Mouse (Mus musculus): ENCODE results near the gene Ifi27. TPM values are rescaled to one million over a fixed set of nuclear protein-coding genes. Genes with fewer than 3 reads are reported as not detected.
A peak's percentile ranks its signal among the peaks of the same experiment; 100 is the strongest.

The Ifi27 gene
- polyA plus RNA-seq, 1 experiment, result not detected

DNA sequence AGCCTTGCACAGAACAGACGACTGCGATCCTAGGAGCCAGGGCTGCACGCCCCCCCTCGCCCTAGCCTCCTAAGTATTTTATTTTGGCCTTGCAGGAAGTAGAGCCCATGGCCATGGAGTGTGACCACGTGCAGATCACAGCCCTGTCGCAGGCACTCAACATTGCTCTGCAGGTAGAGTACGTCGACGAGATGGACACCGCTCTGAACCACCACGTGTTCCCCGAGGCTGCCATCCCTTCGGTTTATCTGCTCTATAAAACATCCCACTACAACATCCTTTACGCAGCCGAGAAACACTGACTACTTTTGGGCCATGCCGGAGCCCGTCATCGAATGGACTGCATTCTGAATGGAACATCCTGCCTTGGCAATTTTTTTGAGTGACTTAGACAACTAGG lies 29.9 kb upstream of the Ifi27 start:
- no peak for TF ChIP-seq POLR2A (IDR thresholded peaks at IDR 0.05; ENCODE audit: insufficient read depth, low read depth, low read length)
- no peak for TF ChIP-seq CTCF (IDR thresholded peaks at IDR 0.05; ENCODE audit: insufficient read depth, low read depth, low read length)
- no peak overlapping the region for H3K27ac ChIP-seq (ENCODE audit: insufficient read depth, low read depth, low read length)
- H3K4me1 ChIP-seq (ENCODE audit: control insufficient read depth, insufficient read depth, low read length), result no peaks in the 10 kb centered on the region
- 87% methylated on average over 18 of the region's 18 CpGs for WGBS
- H3K4me3 ChIP-seq (ENCODE audit: insufficient read depth, low read depth, low read length), result no peak overlapping the region

DNA sequence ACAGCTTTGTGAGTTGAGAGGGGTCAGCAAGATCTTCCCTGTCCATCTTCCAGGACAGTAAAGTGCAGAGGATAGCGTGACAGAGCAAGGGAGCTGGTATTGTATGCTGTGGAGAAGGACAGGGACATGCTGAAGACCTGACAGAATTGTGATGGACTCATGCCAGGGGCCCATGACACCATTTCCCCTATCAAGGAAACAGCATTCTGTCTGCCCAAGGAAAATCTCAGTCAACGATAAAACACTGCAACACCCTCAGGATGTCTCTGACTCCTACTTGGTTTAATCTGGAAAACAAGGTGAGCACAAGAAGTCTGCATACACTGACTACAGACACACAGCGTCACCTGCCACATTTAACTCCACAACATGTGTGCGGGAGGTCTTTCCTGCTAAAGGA lies 26.3 kb upstream of the Ifi27 start, which contains the start of gene 9330161L09Rik:
TSS of gene 9330161L09Rik (minus strand) at position 101 of the 400 bp plus-strand sequence.
- H3K27ac ChIP-seq (ENCODE audit: insufficient read depth, low read depth, low read length), result no peak within 1 kb of the TSS
- 93% methylated on average over 4 of the region's 4 CpGs for WGBS

DNA sequence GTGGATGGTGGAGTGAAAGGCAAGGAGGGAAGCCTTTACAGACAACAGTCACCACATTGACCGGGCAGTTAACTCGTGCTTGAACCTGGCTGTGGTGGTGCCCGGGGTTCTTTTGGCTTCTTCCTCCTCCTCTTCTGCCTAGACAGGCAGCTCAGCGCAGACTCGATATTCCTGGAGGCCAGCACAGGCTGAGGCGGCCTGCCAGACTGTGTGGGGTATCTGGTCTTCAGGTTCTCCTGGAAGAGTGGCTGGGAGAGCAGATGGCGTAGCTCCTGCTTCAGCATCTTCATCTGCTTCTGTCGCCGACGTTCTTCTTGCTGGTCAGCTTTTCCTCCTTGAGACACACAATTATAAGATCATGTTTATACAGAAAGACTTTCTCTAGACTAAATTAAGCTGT lies 25.9 kb upstream of the Ifi27 start:
- no peak for TF ChIP-seq POLR2A (IDR thresholded peaks at IDR 0.05; ENCODE audit: insufficient read depth, low read depth, low read length)
- TF ChIP-seq CTCF (IDR thresholded peaks at IDR 0.05; ENCODE audit: insufficient read depth, low read depth, low read length), result no peak
- 89% methylated on average over 10 of the region's 10 CpGs for WGBS
- H3K27ac ChIP-seq (ENCODE audit: insufficient read depth, low read depth, low read length), result no peak overlapping the region
- H3K4me1 ChIP-seq (ENCODE audit: control insufficient read depth, insufficient read depth, low read length), result no peaks in the 10 kb centered on the region
- H3K4me3 ChIP-seq (ENCODE audit: insufficient read depth, low read depth, low read length), result no peak overlapping the region

More for the DNA sequence above, 26.3 kb upstream of the Ifi27 start, which contains the start of gene 9330161L09Rik:
- TF ChIP-seq CTCF (IDR thresholded peaks at IDR 0.05; ENCODE audit: insufficient read depth, low read depth, low read length) (no peak), POLR2A (IDR thresholded peaks at IDR 0.05; ENCODE audit: insufficient read depth, low read depth, low read length) (no peak)
- H3K4me3 ChIP-seq (ENCODE audit: insufficient read depth, low read depth, low read length), result no peak within 1 kb of the TSS
- no peaks in the 10 kb centered on the region for H3K4me1 ChIP-seq (ENCODE audit: control insufficient read depth, insufficient read depth, low read length)

DNA sequence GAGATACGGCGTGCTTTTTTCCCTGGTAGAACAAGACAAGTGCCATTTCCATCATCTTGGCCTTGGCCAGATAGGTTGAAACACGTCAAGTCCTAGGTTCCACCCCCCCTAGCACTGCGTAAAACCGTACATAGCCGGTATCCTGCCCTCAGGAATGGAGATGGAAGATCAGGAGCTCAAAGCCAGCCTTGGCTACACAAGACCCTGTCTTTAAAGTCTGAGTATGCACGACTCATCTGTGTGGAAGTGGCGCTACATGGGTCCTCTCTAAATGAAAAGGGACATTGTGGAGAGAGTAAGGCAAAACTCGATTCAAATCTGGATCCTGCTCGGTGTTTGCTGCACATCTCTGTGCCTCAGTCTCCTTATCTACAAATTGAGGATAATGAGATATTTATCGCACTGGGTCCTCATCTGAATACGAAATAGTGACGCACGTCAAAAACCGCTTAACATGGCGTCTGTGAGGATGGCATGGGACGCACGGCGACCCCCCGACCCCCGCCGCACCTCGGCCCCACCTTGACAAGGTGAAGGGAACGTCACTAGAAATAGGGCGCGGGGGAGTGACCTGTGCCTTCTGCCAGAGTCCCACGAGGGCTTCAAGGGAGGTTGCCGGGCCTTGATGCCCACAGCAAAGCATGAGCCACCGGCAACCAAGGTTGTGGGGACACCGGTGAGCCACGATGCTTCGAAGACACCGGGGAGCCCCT lies 8.8 kb upstream of the Ifi27 start:
- Histone ChIP-seq H3K4me3 (ENCODE audit: insufficient read depth, low read depth, low read length) (peak overlapping the region; percentile 81), H3K4me1 (ENCODE audit: control insufficient read depth, insufficient read depth, low read length) (peaks cover 12% of the 10 kb centered on the region), H3K27ac (ENCODE audit: insufficient read depth, low read depth, low read length) (peak overlapping the region; percentile 43; the same call in 1 of the 2 replicates)
- WGBS, result 7% methylated on average over 33 of the region's 33 CpGs
- TF ChIP-seq CTCF (IDR thresholded peaks at IDR 0.05; ENCODE audit: insufficient read depth, low read depth, low read length) (no peak), POLR2A (IDR thresholded peaks at IDR 0.05; ENCODE audit: insufficient read depth, low read depth, low read length) (no peak)

DNA sequence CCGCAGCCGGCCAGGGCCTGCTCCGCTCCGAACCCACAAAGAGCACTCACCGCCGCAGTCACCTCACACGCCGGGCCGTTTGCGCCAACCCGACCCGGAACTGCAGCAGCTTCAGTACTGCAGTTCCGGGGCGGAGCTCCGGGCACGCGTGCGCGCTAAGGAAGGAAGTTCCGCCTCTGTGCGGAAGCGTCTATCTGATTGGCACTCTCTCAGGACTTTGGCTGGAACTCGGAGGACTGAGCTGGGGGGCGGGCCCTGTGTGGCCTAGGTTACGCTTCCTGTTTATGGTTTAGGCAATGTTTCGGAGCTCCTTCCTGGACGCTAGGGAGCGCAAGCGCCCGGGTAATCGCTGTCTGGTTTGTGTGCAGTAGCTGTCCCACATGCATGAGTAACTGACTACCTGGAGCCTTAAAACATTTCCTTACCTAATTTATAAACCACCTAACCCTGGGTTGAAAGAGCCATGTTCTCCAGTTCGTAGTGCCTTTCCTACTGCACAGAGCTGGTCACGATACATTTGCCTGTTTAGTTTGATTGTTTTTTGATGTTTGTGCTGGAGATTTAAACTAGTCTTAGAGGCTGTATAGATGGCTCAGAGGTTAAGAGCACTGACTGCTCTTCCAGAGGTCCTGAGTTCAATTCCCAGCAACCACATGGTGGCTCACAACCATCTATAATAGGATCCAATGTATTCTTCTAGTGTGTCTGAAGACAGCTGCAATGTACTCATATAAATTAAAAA lies 8.1 kb upstream of the Ifi27 start, which contains the start of gene Ddx24:
TSS of gene Ddx24 (minus strand) at position 102 of the 742 bp plus-strand sequence.
- peak within 1 kb of the TSS; percentile 43; the same call in 1 of the 2 replicates for H3K27ac ChIP-seq (ENCODE audit: insufficient read depth, low read depth, low read length)
- WGBS, result under 1% methylated on average over 33 of the region's 33 CpGs
- peak within 1 kb of the TSS; percentile 81 for H3K4me3 ChIP-seq (ENCODE audit: insufficient read depth, low read depth, low read length)
- TF ChIP-seq CTCF (IDR thresholded peaks at IDR 0.05; ENCODE audit: insufficient read depth, low read depth, low read length), result peak; percentile 62
- peak; percentile 86 for TF ChIP-seq POLR2A (IDR thresholded peaks at IDR 0.05; ENCODE audit: insufficient read depth, low read depth, low read length)
- H3K4me1 ChIP-seq (ENCODE audit: control insufficient read depth, insufficient read depth, low read length), result peaks cover 12% of the 10 kb centered on the region

DNA sequence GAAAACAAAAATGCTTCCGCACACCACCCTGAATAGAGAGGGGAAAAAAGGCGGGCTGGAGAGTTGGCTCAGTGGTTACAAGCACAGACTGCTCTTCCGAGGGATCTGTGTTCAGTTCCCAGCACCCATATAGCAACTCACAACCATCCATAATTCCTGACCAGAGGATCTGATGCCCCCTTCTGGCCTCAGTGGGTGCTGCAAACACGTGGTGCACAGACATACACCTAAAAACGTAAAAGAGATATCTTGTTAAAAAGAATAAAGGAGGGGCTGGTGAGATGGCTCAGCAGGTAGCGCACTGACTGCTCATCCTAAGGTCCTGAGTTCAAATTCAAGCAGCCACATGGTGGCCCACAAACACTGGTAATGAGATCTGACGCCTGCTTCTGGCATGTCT lies 7.3 kb upstream of the Ifi27 start:
- no peak overlapping the region for H3K4me3 ChIP-seq (ENCODE audit: insufficient read depth, low read depth, low read length)
- no peak for TF ChIP-seq POLR2A (IDR thresholded peaks at IDR 0.05; ENCODE audit: insufficient read depth, low read depth, low read length)
- TF ChIP-seq CTCF (IDR thresholded peaks at IDR 0.05; ENCODE audit: insufficient read depth, low read depth, low read length), result no peak
- WGBS, result 89% methylated on average over 7 of the region's 7 CpGs
- H3K4me1 ChIP-seq (ENCODE audit: control insufficient read depth, insufficient read depth, low read length), result peaks cover 10% of the 10 kb centered on the region
- no peak overlapping the region for H3K27ac ChIP-seq (ENCODE audit: insufficient read depth, low read depth, low read length)

DNA sequence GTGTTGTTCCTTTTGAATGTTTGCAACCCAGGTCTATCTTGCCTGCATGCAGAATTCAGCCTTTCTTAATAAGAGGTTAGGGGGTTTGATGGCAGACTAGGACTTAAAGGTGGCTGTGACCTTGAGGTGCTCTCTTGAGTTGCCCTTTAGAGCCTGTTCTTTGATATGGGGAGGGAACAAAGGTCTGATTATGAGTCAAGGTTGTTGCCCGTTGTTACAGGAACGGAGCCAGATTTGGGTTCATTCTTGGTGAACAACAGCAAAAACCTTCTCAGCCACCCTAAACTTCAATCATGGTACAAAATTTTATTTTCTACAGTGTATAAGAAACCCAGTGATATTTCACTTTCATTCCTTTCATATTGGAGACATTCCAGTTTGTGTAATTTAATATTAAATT lies 581 bp upstream of the Ifi27 start:
- no peak overlapping the region for H3K4me3 ChIP-seq (ENCODE audit: insufficient read depth, low read depth, low read length)
- no peaks in the 10 kb centered on the region for H3K4me1 ChIP-seq (ENCODE audit: control insufficient read depth, insufficient read depth, low read length)
- H3K27ac ChIP-seq (ENCODE audit: insufficient read depth, low read depth, low read length), result peak overlapping the region; percentile 56; the same call in 1 of the 2 replicates
- WGBS, result 63% methylated on average over 2 of the region's 2 CpGs
- TF ChIP-seq POLR2A (IDR thresholded peaks at IDR 0.05; ENCODE audit: insufficient read depth, low read depth, low read length) (no peak), CTCF (IDR thresholded peaks at IDR 0.05; ENCODE audit: insufficient read depth, low read depth, low read length) (no peak)

DNA sequence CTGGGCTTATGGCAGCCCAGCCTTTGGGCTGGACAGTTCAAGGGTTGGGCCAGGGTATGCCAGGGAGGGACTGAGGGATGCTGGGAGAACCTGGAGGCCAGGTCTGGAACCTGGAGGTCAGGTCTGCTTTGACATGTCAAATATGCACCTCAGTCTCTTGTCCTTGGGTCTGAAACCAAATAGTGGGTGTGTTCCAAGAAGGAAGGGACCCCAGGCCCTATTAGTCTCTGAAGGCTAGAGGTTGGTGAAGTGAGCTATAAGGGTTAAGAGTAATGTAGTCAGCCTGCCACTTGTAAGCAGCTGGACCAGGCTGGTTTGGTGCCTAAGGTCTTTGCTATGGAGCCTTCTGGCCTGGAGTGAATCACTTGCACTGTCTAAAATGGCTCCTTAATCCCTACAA lies 850 bp downstream of the Ifi27 start:
- no peak overlapping the region for H3K27ac ChIP-seq (ENCODE audit: insufficient read depth, low read depth, low read length)
- H3K4me3 ChIP-seq (ENCODE audit: insufficient read depth, low read depth, low read length), result peak overlapping the region; percentile 1; the same call in 1 of the 2 replicates
- no peak for TF ChIP-seq POLR2A (IDR thresholded peaks at IDR 0.05; ENCODE audit: insufficient read depth, low read depth, low read length)
- no peak for TF ChIP-seq CTCF (IDR thresholded peaks at IDR 0.05; ENCODE audit: insufficient read depth, low read depth, low read length)
- H3K4me1 ChIP-seq (ENCODE audit: control insufficient read depth, insufficient read depth, low read length), result no peaks in the 10 kb centered on the region

DNA sequence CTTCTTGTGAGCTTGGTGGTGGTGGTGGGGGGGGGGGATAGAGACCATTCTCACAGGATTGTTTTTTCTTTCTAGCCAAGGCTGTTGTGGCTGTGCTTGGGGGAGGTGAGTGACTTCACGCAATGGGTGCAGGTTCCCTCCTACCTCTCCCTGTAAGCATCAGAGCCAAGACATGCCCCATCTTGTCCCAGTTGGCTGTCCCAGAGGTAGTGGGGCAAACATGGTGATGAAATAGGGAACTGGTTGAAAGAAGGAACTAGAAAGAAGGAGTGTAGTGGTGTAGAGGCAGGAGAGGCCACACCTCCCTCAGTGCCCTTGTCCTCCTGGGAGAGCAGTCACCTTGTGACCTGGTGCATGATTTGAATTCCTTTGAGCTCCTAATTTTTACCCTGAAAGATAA lies 3.6 kb downstream of the Ifi27 start:
- no peak overlapping the region for H3K27ac ChIP-seq (ENCODE audit: insufficient read depth, low read depth, low read length)
- TF ChIP-seq POLR2A (IDR thresholded peaks at IDR 0.05; ENCODE audit: insufficient read depth, low read depth, low read length) (no peak), CTCF (IDR thresholded peaks at IDR 0.05; ENCODE audit: insufficient read depth, low read depth, low read length) (no peak)
- no peak overlapping the region for H3K4me3 ChIP-seq (ENCODE audit: insufficient read depth, low read depth, low read length)
- WGBS, result 100% methylated on average over 1 of the region's 1 CpGs
- no peaks in the 10 kb centered on the region for H3K4me1 ChIP-seq (ENCODE audit: control insufficient read depth, insufficient read depth, low read length)
